Mouse (Mus musculus) cerebellum, postnatal 14 days (tissue): ENCODE data around the gene Itga4.

ENCODE experiments used
- DNase-seq, 2 experiments: peaks; one replicate each; pipeline ENCODE4 v3.0.0; 2021; ENCODE audit warnings: mixed read lengths in 2 of 2

Gene Itga4

DNA sequence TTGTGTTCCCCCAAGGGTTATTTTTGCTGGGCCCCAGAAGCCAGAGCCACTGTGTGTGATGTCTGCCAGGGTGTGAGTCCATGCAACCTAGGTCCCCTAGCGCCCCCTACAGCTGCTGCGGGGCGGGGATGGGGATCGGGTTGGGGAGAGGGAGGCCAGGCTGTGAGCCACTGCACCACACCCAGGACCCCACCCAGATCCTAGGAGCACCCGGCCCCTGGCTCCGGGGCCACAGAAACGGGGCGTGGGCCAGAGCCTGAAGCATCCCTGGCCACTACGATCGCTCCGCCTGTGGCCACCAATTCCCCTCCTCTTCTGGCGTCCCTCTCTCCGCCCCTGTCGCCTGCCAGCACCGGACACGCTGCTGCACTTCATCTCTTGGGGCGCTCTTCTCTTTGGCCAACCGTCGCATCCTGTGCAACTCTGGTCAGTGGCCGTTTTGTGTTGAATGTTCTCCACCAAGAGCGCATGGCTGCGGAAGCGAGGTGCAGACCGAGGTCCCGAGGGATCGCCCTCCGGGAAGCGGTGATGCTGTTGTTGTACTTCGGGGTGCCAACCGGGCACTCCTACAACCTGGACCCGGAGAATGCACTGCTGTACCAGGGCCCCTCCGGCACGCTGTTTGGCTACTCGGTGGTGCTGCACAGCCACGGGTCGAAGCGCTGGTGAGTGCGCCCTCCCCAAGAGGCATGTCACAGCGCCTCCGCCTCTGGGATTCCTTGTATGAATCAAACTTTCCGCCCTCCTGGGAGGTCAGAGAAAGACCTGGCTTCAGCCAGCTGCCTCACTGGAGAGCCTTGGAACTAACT lies at the start of gene Itga4:
TSS of gene Itga4 (plus strand) at position 235 of the 809 bp plus-strand sequence.
- peak; percentile 78 to 86 for DNase-seq

DNA sequence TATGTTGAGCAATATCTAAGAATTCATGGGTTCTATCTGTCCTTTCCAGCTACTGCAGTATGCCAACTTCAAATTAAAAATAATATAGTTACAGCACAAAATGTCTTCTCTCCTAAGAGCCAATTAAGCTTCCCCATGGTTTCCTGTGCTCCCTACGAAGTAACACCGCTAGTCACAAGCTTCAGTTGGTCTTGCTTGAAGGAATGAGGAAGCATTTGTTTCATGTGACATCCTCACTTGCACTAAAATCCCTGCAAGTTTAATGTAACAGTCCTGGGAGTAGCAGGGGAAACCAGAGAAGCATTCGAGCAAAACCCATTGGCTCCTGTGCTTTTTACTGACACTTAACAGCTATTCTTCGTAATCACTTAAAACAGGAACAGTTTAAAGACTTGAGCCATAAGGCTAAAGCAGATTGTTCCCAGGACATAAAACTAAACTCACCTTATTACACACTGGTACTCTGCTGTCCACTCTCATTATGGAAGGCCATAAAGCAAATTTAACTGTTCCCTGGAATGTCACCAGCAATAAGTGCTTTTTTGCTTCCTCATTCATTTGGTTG lies 49.0 kb upstream of the Itga4 start:
- DNase-seq, result no peak

DNA sequence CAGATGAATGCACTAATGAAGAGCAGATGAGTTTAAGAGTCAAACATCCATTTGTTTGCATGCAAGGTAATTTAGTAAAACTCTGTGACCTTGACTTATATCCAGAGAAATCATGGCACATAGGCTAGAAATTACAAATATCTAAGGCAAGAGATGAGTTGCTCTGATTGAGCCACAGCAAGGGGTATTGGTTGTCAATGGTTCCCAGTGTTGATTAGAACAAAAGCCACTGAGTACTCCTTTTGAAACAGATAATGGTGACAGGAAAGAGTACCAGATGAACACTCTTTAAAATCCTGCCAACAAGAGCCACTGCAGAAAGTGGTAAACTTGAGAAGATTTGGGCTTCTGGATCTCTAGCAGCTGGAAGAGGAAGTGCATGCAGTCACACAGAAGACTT lies 40.2 kb upstream of the Itga4 start:
- DNase-seq, result no peak

DNA sequence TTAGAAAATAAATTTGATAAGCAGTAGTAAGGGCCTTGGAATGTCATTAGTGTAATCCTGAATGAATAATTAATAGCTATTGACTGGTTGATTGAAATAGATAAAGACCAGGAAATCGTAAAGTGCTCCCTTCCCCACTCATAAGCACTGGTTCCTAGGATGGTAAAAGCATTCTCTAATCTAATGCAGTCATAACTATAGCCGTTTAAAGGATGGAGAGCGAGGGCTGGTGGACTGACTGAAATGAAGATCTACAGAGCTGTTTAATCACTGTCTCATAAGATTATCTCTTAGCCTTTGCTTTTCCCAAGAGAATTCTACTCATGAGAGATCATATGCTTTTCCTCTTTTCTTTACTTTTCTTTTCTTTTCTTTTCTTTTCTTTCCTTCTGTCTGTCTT lies 39.7 kb upstream of the Itga4 start:
- no peak for DNase-seq

DNA sequence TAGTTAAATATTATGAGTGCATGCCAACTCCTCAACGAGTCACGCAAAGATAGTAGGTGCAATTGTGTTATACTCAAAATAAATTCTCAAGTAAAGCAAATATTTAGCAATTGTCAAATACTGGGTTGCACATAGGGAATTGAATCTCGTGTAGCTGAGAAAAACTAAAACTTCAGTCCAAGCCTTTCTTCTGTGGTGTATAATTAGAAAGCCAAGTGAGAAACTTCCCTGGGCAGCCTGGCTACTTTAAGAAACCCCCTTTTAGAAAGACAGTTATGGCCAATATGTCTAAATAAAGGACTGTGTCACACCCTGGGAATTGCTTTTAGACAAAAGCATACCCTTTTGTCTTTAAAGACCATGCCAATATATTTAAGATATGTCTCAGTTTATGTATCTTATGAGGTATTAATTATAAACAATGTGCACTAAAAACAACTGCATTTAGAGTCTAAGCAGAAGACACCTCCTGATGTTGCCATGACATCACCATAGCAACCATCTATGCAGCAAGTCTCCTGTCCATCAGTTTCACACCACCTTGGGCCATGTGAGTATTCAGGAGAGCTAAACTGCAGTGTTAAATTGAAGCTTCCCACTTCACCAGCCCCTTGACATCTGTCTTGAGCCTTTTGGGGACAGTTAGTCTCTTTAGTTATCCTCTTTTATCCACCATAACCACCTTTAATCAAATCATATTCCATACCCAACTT lies 30.4 kb upstream of the Itga4 start:
- DNase-seq, result no peak

DNA sequence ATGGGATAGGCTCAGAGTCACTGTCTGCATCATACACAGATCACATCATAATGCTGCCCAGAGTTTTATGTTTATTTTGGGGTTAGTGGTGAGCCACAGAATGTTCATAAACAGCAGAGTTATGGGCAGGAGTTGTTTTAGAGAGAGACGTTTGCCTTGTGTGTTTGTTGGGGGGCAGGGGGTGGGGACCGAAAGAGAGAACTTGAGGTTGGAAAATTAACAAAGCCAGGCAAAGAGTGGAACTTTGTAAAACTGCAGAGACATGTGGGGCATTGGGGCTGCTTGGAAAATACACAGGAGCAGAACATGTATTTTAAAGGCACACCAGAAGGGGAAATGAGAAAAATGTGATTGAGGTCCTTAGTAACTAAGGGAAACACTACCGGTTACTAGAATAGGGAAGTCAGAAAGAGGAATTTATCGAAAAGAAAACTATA lies 27.4 kb upstream of the Itga4 start:
- DNase-seq, result no peak

DNA sequence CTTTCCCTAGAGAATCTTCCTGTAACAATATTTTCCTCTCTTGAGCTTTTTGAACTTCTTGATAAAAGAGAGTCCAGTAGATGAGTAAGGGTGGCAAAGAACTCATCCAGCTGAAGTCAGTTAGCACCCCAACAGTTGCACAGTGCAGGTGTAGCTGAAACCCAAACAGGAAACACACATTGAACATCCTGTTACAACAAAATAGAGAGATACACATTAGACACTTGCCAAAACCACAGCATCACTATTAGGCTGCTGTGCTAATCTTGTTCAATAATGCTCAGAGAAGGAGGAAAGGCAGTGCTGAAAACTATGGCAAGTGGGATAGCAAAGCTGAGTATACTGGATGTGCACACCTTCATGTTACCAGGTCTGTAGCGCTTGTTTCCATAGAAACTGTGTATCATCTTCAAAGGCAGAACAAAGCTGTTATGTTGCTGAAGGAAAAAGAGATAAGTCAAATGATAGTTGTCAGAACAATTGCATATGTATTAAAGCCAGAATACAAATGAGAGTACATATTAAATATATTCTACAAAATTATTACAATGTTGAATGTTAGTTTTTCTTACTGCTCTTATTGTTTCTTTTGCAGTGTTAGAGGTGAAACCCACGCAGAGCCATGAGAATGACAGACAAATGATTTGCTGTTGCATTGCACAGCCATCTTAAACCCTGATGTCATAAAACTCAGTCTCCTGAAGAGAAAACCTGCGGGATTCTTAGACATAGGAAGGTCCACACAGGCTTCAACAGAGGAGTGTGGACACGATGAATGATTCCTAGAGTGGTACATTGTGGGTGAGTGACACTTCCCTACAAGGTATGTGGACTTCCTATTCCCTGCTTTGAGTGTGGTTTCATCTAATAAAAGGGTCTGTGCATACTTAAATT lies 23.9 kb upstream of the Itga4 start:
- DNase-seq, result no peak

DNA sequence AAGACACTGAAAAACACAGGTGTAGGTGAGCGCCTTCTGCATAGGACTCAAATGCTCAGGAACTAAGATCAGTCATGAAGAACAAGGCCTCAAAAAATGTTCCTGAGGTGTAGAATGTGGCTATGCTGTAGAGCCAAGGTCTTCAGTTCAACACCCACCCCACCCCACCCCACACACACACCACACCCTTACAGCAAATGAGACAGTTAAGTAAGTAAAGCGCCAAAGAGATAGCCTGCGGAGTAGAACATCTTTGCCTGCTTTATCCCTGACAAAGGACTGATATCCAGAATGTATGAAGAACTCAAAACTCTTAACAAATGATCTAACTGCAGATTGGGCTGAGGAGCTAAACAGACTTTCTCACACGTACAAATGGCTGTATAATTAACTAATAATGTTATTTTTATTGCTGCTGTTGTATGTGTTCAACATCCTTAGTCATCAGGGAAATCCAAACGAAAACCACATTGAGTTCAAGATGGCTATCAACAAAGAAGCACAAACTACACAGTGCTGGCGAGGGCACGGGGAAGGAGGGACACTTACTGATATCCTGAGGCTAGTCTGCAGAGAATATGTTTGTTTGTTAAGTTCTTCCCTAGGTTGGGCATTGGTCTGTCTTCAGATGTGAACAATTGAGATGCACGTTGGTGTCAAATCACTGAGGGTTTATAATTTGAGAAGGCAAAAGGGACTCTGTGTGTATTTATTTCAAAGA lies 19.3 kb upstream of the Itga4 start:
- DNase-seq, result no peak

DNA sequence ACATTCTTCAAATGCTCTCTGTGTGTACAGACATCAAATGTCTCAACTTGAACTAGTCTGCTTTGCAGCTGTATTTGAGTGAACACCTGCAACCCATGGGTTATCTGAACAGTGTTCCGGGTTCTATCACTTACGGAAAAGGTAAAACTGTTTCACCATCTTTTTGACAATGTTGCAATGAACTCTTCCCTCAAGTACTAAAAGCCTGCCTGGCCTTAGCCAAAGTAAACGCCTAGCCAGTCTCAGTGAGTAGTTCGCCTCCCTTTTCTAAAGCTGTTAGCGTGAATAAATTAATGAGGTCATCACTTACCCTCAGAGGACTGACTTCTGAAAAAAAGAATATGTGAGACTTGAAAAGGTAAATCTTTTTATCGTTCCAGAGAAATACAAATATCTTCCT lies 18.0 kb upstream of the Itga4 start:
- no peak for DNase-seq

DNA sequence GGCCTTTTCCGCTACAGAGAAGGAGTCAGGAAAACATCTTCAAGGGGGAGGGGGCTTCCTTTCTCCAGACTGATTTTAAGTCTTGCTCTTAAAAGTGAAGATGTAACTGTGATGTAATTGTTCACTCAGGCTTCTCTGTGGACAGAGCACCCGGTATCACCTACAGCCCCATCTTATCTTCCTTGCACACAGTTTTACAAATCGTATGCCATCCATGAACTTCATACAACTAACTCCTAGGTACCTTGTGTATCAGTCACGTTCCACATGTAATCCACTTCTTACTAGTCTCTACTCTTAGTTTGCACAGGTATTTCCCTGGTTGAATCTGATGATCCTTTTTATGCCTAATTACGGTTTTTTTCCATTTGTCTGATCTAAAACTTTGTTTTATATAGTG lies 10.9 kb upstream of the Itga4 start:
- DNase-seq, result no peak

DNA sequence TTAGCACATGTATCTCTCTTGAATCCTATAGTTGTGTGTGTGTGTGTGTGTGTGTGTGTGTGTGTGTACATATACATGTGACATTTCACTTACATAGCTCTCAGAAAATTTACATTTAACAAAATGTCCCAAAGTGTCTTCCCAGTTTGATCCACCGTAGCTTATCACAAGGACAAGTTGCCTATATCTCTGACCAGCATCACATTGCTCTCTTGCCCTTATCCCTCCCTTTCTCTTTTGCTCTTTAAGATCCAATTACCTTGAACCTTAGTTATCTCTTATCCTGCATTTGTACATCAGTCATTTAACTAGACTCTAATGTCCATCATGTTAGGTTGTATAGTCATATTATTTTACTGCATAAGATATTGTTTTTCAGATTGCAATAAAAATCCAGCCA lies 10.5 kb upstream of the Itga4 start:
- DNase-seq, result no peak

DNA sequence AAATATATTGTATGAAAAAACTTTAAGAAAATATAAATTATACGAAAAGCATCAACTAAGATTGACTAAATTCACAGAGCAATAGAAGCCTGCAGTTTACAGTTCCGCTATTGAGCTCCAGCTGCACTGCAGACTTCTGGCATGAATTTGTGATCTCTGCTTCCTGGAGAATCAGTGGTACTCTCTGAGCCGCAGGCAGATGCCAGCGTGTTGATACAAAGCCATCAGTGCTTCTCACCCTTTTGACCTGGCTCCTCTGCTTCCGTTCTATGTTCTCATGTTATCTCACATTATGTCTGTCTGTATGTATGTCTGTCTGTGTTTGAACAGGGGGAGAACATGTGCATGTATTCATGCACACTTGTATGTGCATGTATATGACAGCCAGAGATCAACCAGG lies 6.9 kb upstream of the Itga4 start:
- no peak for DNase-seq

DNA sequence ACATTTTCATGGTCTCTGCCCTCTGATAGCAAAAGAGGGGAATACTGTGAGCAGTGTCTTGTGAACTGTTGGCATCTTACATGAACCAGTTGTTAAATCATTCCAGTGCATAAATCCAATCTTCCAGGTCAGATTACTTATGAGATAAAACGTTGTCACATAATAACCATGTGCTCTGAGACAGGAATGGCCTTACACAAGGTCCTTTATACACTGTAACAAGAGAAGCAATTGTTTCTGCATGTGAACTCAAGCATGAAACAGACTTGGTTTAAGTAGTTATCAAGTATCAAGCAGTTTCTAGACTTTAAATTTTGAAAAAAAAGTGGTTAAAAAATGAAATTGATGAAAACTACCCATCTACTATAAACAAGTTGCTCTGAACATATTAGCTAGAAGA lies 4.7 kb upstream of the Itga4 start:
- no peak for DNase-seq

DNA sequence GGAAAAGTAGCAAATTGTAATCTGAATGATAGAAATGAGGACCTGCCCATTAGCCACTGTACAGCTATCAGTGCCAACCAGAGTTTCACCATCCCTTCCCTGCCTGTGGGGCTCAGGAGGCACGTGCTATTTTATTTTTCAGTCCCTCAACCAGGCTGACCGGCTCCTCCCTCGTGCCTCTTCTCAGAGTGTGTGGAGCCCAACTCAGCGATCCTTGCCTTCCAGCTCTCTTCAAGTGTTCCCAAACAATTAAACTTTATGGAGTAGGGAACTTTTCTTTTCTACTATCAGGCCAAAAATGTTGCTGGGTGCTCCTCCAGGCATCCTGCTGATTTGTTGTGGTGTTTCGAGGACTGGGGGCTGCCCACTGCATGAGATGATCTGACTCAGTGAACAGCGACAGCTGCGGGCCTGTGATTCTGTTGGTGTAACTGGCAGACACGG lies 1.4 kb upstream of the Itga4 start:
- no peak for DNase-seq

DNA sequence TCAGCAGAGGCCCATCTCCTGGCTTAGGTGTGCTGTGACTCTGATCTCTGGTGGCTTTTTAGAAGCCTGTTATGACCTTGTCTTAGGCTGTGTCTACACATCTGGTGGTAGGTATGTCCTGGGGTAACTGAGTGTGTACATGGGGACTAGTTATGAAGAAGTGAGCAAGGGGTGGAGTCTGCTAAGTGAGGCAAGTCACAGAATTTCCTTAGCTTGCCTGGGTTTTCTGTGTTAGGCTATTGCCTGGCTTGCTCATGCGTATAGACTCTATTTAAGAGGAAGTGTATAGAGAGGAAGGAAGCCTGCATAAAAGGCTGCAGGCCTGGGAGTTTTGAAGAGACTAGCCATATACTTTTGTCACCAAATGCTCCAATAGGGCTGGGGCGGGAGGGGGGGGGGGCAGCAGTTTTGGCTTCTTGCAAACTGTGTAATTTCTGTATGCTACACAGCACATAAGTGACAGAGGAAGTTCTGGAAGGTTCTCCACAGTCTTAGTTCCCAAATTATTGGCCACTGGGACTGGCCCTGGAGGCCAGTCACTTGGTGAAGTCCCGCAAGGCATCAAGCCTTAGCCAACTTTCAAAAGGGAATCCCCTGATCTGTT lies 536 bp upstream of the Itga4 start:
- DNase-seq, result no peak

DNA sequence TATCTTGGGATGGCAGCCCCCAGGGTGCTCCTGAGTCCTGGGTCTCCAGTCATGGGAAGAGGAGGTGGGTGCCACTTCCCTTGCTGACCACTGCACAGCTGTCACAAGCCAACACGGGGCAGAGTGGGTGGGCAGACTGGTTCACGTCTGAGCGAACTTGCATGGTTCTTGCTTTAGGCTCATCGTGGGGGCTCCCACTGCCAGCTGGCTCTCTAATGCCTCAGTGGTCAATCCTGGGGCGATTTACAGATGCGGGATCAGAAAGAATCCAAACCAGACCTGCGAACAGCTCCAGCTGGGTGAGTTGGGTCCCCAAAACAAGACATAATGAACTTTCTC lies 744 bp downstream of the Itga4 start:
- DNase-seq, result peak in 1 of 2 experiments; percentile 16

DNA sequence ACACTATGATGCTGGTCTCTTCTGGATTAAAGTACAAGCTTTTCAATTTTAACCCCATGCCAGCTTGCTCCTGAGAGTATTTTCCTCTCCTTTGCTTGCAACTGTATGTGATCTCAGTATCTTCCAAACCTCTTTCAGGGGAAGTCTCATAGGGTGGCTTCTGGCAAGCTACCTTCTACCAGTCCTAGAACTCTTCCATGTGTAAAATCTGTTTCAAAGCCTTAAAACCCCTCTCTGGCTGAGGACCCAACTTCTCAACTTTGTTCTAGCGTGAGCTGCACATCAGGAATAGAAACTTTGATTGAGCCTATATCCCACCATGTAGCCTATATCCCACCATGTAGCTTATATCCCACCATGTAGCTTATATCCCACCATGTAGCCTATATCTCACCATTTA lies 1.1 kb downstream of the Itga4 start:
- no peak for DNase-seq

DNA sequence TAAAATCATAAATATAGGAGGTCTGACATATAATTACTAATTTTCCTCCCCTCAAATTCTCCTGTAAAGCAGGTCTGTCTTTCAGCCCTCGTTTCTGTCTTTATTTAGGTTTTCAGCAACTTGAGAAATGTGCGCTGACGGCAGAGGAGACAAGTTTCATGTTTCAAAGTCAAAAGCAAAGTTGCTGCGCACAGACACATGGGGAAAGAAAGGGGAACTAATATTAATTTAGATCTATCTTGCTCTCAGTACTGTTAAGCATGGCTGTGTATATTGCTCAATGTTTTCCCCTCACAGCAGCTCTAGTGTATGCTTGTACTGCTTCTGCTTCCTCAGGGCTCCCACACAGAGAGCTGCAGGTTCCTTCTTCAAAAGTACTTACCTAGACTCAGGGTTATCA lies 1.7 kb downstream of the Itga4 start:
- no peak for DNase-seq

DNA sequence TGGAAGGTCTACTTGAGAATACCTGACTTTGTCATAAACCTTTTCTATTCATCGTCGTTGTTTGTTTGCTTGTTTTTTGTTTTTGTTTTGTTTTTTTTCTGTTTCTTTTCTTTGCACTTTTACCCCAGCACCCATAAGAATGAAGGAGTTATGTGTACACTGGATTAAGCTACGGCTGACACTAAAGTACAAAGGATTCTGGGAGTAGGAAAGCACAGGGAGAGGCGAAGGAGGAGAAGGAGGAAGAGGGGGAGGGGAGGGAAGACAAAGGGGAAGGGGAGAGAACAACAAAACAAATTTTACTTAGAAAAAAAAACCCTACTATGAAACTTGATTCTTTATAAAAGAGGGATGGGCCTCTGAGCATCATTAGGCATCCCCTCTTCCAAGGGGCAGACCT lies 2.2 kb downstream of the Itga4 start:
- no peak for DNase-seq

DNA sequence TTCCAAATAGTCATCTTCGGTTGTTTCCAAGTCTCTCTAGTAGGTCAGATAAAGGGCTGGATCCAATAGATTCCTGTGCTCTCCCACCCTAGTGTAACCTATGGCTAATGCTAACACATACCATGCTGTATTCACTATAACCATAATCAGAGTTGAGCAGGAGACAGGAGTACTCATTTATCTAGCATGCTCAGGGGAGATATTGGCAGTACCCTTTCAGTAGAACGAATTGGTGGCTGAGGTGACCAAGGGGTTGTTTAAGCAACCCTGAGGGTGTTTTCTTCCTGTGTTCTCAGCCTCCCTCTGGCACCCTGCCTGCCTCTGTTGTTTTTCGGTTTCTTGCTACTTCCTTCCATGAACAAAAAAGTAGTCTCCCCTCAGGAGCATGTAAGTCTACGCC lies 4.1 kb downstream of the Itga4 start:
- no peak for DNase-seq

DNA sequence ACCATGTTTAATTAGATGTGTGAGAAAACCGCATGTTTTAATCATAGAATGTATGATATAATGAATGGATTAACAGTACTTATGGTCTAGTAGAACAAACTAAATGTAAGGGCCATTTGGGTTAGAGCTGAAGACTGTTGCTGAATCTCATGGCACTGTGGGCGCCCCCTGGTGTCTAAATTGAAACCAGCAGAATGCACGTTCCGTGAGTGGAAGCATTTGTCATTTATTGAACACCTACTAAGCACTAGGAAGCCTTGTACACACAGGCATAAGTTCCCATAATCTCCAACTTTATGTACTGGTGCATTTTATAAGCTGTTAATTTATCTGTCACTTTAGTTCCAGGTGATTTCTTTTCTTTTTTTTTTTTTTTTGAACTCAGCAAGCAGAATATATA lies 10.4 kb downstream of the Itga4 start:
- peak; percentile 75 to 76 for DNase-seq

DNA sequence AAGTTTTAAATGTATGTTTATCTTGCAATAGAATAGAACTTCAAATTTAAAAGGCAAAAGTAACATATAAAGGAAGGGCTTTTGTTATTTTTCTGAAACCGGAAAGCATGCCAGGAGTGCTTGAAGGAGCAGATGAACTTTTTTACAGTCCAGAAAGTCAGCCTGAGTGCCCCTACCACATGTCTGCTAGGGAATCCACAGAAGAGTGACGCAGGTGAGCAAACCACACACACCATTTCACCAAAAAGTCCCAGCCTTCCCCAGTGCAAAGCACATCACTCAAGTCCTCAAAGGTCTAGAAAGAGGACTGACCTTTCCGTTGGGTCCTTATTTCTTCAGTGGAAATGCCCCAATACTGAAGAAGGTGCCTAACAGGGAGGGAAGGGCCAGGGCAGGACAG lies 11.3 kb downstream of the Itga4 start:
- no peak for DNase-seq
